Mouse (Mus musculus): ENCODE results near the gene Pdx1.

- TF ChIP-seq RAD21 (IDR thresholded peaks at IDR 0.05; ENCODE audit: low read depth, low read length) (no peak), CTCF (IDR thresholded peaks at IDR 0.05 in 2 of 3, conservative IDR thresholded peaks at IDR 0.05 in 1 of 3; ENCODE audit: control insufficient read depth in 1 of 3, insufficient read depth in 1 of 3, low read depth in 2 of 3, low read length in 3 of 3, poor library complexity in 1 of 3, severe bottlenecking in 1 of 3) (no peak), USF1 (IDR thresholded peaks at IDR 0.05; ENCODE audit: low read depth, low read length) (no peak), NRF1 (IDR thresholded peaks at IDR 0.05; ENCODE audit: insufficient read depth, low read depth, low read length, poor library complexity, severe bottlenecking) (no peak), POLR2A (IDR thresholded peaks at IDR 0.05; ENCODE audit: control insufficient read depth in 1 of 2, insufficient read depth in 1 of 2, low read depth in 1 of 2, low read length in 2 of 2, poor library complexity in 1 of 2) (no peak), CHD1 (IDR thresholded peaks at IDR 0.05; ENCODE audit: low read depth, low read length) (no peak), MAX (IDR thresholded peaks at IDR 0.05; ENCODE audit: low read length) (no peak), MXI1 (IDR thresholded peaks at IDR 0.05; ENCODE audit: low read depth, low read length) (no peak), GATA1 (IDR thresholded peaks at IDR 0.05; ENCODE audit: low read depth, low read length) (no peak), MAFK (IDR thresholded peaks at IDR 0.05; ENCODE audit: borderline replicate concordance, low read depth, low read length) (no peak), ZMIZ1 (IDR thresholded peaks at IDR 0.05; ENCODE audit: low read depth, low read length) (no peak), CHD2 (IDR thresholded peaks at IDR 0.05; ENCODE audit: low read length) (no peak), ZC3H11A (IDR thresholded peaks at IDR 0.05; ENCODE audit: low read depth, low read length) (no peak)
These were observed 1.2 kb downstream of the Pdx1 start for GRCm38 (mm10) chr5:147270673-147271655.

All from MEL (cell line).